Mouse (Mus musculus) left cerebral cortex, adult 8-10 months (tissue): ENCODE results near the gene Foxn1. TPM values are rescaled to one million over a fixed set of nuclear protein-coding genes. Genes with fewer than 3 reads are reported as not detected.

Source experiments
- DNase-seq, 2 experiments: peaks; one replicate each; pipeline ENCODE4 v3.0.0; 2022; ENCODE audit warnings: low spot score in 2 of 2
- total RNA-seq, 4 experiments: library from RNA; stranded (reverse); gene quantifications; 2 replicates each; pipeline ENCODE4 v1.2.4; 2022

The Foxn1 gene
- total RNA-seq = under 1 TPM in 2 of 4 experiments, not detected in 2; 0.11 to 0.19 TPM

DNA sequence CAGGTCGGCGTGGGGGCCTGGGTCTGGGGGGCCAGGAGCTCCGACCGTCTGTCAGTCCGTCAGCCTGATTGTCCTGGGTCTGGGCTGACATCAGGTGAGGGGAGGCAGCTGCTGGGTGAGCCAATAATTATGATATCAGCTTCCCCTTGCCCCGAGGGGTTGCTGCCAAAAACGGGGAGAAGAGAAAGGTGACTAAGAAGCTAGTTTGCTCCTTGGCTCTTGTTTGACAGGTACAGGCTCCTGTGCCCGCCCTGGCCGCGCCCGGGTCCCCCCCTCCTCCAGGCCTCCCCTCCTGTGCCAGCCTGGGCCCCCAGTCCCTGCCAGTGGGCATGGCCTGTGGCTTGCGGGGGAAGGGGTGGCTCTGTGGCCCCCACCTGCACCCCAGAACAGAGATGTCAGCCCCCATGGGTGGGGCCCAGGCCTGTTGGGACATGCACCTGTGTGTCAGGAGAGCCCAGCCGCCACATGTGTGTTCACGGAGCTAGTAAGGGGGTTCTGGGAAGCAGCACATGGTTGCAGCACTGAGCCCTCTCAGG, at the start of gene Foxn1:
Foxn1 (minus strand) TSS at position 51 of the 536 bp plus-strand sequence.
- DNase-seq = no peak

DNA sequence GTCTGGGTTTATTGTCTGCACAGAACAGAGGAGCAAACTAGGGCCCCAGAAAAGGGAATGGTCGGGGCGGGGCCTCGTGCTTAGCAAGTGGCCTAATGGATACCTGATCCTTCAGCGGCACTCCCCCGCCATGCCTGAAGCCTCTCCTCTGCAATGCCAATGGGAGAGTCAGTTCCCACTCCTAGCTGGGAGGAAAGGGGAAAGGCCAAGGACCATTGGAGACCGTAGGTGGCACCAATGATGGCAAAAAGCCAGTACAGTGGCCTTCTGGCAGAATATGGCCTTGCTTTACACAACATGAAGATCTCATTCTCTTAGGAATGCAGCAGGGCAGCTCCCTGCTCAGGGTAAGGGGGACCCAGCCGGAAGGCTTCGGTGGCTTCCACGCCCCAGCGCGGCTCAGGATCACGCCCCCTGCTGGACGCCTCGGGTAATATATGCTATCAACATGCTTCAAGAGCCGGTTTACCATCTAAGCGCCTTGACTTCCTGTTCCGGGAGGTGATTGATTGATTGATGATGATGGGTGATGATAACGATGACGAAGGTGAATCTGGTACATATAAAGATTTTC, 49.5 kb upstream of the Foxn1 start:
- no peak for DNase-seq

DNA sequence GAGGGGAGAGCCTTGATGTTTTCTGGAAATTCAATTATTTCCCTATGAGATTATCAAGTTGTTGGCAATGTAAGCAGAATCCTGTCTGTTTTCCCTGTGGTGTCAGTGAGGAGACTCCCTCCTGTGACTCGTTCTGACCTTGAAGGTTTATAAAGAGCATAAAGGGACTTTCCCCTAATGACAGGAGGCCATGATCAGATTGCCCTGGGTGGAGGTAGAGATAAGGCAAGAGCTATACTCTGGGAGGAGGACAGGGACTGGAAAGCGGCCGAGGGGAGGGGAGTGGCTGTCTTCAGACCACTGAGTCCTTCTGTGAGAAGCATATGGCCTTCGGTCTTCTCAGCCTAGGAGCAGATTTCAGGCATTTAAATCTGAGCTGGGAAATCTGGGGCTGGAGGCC, 47.7 kb upstream of the Foxn1 start:
- no peak for DNase-seq

DNA sequence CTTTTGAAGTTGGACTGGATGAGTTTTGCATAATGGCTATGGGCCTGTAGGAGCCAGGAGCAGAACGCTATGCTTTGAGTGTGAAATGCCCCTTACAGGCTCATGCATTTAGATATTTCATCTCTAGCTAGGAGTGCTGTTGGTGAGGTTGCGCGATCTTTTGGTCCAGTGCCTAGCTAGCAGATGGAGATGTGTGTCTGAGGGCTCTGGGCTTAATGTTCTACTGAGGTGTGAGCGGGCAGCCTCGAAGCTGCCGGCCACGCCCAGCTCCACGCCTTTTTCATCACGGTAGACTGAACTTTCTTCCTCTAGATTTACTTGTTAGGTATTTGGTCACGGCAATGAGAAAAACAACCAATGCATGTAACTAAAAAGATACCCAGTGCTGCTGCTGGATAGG, 44.8 kb upstream of the Foxn1 start:
- DNase-seq = no peak

DNA sequence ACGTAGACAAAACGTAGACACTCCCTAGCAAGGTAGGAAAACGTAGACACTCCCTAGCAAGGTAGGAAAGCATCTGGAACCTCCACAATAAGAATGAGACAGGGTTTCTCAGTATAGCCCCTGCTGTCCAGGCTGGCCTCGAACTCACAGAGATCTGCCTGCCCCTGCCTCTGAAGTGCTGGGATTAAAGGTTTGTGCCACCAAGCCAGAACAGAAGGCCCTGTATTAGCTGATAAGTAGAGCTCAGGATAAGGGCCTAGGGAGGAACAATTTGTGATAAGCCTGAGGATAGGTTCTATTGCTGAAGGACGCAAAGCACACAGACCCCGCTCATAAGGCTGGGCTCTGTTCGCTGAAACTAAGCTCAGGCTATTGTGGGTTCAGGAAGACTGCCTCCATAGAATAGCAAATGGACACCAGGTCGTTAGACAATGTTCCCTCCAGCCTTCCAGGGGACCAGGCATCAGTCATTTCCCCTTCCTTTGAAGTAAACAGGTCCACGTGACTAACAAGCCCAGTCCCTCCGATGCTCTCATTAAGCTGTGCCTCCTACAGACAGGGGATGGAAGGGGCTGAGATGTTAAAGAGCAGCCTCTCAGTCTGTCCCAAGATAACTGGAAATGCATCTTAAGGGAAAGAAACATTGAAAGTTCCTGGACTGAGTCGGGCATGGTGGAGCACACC, 44.0 kb upstream of the Foxn1 start:
- DNase-seq = no peak

DNA sequence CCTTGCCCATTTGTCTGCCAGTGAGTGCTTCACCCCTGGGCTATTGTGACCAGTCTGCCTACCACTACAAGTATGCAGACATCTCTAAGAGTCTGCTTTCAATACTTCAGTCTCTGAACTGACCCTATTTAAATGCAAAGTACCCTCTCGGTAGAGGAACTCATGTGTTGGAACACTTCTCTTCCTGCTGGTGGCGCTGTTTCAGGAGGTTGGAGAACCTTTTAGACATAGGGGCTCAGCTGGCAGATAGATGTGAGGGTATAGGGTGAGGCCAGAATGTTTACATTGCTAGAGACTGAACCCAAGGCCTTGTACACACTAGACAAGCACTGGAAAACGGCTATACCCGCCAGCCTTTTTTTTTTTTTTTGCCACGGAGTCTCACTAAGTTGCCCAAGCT, 42.0 kb upstream of the Foxn1 start:
- DNase-seq = no peak

DNA sequence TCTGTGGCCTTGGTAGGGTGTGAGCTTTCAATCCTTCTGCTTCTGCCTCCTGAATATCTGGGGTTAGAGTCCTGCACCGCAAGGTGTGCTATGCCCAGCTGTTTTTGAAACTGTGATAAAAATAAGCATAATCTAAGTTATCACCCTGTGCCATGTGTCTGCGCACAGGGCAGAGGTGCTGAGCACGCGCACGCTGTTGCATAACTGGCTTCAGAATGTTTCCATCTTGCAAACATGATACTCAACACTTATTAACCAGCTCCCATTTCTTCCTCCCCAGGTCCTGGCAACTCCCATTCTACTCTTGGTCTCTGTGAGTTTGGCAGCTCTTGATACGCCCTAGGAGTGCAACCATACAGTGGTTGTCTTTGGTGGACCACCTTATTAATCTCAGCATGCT, 41.3 kb upstream of the Foxn1 start:
- DNase-seq = no peak

DNA sequence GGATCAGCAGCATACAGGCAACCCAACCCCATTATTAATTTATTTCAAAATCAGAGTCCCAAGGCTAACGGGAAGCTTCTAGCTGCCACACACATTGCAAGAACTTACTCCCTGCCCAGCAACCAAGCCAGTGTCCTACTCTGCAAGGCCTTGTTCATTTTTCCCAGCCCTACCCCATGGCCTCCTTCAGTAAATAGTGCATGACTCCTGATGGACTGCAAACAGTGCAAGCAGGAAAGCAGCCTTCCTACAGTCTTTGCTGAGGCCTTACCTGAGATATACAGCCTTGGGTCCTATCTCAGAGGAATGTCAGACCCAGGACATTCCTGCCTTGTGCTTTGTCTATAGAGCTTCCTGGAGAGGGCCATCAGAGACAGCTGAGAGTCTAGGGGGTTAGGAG, 39.2 kb upstream of the Foxn1 start:
- no peak for DNase-seq

DNA sequence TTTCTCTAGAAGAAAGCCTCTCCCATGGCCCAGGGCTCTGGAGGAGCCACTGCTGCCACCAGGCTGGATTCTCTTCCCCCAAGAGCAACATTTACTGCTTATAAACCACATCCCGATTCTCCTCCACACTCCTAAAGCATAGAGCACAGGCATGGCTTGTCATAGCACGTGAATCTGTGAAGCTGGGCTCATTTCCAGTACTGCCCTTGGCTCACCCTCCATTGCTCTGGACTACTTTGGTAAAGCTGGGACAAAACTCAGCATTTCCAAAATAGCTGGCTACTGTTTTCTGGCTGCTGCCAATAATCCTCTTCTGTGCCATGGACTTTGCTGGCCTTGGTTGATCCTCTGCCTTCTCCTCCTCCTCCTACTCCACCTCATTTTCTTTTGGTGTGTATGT, 38.0 kb upstream of the Foxn1 start:
- no peak for DNase-seq

DNA sequence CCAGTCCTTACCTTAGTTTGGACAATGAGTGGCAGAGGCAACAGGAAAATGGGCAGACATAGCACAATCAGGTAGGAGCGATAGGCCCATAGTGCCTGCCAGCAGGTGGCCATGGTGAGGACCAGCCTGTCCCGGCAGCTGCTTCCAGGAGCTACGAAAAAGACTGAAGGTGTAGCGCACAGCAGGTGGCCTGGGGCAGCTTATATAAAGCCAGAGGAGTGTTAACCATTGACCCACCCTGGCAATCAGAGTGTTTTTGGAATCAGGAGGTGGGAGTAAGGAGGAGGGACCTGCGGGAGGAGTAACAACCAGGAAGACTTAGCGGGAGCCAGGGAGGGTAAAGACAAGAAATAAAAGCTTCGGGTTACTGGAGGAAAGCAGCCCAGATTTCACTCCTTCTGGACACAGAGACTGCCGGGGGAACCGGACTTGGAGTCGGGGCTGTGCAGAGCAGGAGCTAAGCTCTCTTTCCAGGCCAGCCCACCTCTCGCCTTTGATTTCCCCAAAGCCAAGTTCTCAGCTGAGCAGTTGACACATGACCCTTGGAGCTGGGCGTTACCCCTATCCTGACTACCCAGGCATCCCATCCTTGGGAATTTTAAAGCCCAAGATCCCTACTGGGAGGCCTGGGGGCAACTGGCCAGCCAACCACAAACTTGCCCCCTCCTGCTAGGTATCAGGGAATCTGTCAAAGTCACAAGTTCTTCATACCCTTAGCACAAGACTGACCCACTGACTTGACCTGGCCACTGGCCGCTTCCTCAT, 35.9 kb upstream of the Foxn1 start, which contains the start of gene Slc13a2:
Slc13a2 (minus strand) TSS at position 163 of the 765 bp plus-strand sequence.
- no peak for DNase-seq

DNA sequence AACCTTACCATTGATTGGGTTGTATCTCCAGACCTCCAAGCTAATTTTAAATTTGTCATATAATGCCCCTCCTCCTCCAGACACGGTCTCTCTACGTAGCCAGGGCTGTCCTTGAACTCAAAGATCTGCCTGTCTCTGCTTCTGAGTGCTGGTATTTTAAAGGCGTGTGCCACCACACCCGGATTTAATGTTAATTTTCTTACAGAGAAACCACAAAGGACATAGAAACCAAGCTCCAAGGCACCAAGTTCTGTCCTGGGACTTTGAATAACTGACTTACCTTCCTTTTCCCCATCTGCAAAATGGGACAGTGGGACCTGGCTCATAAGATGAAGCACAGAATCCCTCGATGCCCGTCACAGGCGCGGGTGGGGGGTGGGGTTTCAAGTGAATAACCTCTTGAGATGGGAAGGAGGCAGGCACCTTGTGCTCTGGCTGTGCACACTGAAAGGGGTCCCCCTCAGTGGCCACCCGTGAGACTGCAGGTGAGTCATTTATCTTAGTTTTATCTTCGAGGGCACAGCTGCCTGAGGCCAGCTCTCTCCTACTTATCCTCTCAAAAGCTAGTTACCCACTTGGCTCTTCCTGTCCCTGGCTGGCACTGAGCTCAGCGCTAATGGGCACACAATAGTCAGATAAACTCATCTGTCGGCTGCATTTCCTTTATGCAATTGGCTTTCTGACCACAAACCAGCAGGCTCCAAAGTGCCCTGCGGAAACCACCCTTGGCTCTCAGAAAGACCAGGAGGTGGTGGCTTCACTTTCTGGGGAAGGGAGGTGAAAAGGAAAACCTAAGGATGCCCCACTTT, 35.0 kb upstream of the Foxn1 start:
- DNase-seq = no peak

DNA sequence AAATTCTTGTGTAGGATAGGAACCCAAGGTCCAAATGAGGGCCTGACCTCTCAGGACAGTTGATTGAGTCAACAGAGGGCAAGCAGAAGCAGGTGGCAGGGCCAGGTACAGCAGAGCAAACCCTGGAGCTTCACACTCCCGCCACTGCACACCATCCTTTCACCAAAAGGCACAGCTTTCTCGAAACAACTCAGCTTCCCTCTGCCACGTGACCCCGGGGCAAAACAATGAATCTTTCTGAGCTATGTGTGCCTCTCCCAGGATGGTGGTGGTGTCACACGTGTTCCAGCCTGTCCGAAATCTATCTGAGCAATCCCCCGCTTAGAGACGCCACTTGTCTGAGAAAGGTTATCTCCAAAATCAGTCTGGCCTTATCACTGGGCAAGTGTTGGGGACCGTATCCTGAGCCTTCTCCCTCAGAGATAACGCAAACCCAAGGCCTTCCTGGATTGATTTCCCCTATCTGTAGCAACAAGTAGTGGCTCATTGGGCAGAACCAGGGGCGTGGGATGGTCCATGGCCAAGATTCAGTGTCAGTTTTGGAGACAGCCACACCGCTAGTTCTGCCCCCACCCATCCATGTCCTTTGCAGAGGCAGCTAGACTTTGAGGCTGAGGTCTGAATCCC, 34.0 kb upstream of the Foxn1 start:
- no peak for DNase-seq

DNA sequence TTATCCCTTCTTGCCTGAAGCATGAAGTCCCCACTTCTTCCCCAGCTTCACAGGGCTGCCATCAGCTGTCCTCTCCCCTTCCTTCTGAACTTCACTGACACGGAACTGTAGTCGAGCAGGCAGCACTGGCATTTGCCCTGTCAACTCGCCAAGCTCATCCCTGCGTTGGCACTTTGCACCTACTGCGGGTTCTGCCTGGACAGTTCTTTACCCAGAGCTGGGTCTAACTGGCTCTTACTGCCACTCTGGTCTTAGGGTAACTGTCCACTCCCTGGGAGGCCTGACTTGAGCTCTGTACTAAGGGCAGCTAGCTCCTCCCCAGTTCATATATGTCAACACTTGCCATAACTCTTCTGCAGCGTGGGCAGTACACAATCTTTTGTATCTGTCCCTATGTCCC, 30.5 kb upstream of the Foxn1 start:
- DNase-seq = no peak

DNA sequence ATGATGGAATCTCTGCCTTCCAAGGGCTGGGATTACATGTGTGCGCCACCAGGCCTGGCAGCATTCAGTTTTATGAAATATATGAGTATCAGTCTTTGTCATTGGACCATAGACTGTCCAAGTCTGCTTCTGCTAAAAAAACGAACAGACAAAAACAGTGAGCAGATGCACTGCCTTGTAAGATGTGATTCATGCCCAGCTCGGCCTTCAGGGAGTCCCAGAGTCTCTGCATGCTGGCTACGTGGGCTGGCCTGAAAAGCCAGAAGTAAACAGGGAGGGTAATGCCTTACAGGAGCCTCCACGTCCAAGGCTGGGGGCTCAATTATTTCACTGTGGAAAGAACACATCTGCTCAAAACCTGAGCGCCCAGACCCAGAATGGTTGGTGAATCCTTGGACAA, 26.5 kb upstream of the Foxn1 start:
- peak in 1 of 2 experiments; percentile 41 for DNase-seq

DNA sequence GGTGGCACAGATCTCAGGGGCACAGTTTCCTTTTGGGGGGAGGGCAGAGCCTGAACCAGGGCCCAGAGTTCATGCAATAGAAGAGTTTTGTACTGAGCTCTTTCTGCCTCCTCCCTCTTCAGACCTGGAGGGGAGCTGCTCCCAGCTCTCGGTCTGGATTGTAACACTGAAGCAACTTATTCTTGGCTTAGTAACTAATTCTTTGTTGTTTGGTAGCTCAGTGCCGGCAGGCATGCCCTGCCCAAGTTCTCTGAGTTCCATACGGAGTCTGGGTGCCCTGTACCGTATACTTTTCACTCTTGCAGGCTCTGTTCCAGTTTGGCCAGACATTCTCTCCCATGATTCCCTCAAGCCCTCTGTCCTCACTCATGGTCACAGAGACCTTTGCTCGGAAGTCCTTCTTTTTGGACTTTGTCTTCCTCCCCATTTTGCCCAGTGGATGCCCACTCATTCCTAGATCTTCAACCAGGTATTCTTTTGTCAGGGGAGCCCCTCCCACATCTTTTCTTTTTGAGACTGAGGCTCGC, 26.0 kb upstream of the Foxn1 start:
- no peak for DNase-seq

DNA sequence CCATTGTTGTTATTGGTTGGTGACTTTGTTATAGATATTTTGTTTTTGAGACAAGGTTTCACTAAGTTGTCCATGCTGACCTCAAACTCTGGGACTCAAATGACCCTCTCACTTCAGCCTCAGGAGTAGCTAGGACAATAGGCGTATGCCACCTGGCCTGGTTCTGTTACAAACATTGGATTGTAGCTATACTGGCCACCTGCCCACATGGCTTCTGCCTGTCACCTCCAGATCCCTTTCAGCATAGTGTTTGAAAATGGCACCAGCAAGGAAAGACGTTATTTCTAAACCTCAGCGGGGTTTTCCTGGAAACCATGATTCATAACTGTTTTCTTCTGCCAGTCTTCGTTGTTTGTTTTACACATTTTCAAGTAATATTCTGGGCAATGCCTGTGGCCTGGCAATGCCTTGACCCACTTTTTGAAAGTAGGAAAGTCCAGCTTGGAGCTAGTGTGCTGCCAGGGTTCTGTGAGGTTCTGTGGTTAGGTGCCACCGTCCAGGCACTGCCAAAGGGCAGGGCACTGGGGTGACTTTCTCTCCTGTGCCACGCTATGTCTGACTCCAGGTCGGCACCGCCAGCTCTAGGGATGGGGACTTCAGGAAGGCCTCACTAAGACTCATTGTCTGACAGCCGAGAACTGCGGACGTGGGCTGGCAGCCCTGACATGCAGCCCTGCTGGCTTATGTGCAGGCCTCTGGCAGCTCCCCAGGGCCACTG, 25.4 kb upstream of the Foxn1 start:
- no peak for DNase-seq

DNA sequence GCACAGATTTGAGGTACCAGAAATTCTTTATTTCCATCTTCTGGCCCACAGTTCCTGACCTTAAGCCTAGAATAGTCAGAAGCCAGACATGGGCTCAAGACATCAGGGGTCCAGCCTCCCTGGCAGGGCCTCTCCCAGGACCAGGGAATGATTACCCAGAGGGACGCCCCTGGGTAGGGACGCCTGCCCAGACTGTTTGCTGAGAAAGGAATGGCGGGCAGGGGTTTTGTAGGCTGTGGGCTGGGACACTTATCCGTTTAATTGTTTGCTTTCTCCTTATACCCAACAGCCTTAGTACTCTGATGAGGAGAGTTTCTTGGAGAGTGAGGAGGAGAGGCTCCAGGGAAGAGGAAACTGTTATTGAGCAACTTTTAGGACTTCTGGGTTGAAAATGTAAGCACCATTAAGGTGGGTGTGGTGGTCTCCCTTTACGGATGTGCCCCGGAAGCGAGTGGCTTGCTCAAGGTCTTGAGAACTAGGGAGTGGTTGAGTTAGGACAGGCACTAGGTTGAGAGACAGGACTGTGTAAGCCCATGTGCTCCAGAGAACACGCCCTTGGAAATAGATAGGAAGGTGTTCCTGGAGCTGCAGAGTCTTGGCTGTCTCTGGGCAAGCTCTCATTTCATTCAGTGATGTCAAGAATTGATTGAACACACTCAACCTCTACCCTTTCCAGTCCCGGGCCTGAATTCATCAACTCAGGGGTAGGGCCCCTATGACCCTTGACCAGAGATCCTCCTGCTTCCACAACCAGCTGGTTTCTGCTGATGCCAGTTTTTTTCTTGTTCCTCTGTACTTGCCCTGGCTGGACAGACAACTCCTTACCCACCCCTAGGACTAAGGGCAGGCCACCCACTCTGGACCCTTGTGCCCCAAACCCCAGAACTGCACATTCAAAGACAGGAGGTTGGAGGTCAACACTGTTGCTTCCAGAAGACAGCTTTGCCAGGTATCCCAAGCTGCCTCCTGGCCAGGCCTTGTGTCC, 22.2 kb upstream of the Foxn1 start:
- DNase-seq = no peak

DNA sequence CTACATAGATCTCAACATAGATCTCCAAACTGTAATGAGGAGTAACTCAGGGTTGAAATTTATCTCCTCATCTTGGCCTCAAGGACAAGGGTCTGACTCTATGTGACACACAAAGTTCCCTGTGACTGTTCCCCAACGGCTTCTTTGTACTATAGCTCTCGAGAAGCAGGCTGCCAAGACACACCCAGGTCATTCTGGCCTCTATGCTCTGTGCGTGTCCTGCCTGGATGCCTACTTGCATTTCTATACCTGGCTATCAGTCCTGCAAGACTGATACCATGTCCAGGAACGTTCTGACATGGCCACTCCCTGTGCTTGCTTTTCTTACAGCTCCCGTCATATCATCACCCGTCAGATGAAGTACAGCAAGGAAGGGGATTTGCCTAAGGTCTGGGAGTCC, 15.7 kb upstream of the Foxn1 start:
- DNase-seq = no peak

DNA sequence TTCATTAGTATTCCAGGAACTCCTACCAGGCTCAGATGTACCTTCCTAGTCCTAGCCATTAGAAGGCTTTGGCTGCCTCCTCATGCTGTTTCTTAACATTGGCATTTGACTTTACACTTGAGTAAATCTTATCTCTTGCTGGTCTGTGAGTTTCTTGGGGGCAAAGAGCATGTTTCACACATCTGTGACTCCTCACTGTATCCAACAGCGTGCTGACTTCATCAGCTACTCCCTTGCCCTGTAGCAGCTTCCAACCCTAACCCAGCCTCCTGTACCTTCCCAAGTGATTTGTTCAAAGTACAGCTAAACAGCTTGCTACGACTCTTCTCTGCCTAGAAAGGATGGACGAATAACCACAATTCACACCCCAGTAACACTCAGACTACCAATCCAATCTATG, 15.1 kb upstream of the Foxn1 start:
- DNase-seq = no peak
